Mouse (Mus musculus) lung, adult 10 weeks (tissue): ENCODE measurements around the gene Tk1. TPM values are rescaled to one million over a fixed set of nuclear protein-coding genes. Genes with fewer than 3 reads are reported as not detected.

Experiments
- polyA plus RNA-seq: library from polyadenylated mRNA; stranded (reverse); fragments of 350-450 nt; fragmentation: Illumina TruSeq; extraction: RNeasy Lipid Tissue Mini Kit (QIAGEN cat#74804); gene quantifications from one replicate; pipeline ENCODE4 v1.2.3, GENCODE M21; 2014; ENCODE audit warnings: low read depth, low replicate concordance; ENCODE audit not compliant: insufficient read depth

Tk1 gene
- polyA plus RNA-seq = 3.5 TPM

GRCm38 (mm10) chr11:117825333-117826101, at the start of gene Tk1, which contains the start of gene Afmid:
Gene Tk1, minus strand, starts transcription at chr11:117826092.
Gene Afmid, plus strand, starts transcription at chr11:117825924.

GRCm38 (mm10) chr11:117872861-117873608, 47.1 kb upstream of the Tk1 start, which contains the start of gene Tha1:
Gene Tha1, minus strand, starts transcription at chr11:117873481.

DNA sequence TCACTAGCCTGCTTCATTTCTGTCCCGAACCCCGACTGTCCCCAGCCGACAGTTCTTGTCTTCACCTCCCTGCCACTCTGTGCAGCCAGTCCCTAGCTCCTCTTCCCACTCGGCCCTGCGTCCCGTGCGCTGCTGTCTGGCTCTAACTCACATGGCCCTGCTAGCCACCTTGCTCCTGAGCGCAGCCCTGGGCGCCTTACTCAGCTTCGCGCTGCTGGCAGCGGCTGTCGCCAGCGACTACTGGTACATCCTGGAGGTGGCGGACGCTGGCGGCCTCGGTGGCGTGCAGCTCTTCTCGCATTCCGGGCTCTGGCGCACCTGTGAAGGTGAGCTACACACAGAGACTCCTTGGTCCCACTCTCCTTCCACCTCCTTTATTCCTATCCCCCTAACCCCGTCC, 34.7 kb upstream of the Tk1 start, which contains the start of gene Tmem235:
Gene Tmem235, plus strand, starts transcription at position 152 of the 400 bp plus-strand sequence.

DNA sequence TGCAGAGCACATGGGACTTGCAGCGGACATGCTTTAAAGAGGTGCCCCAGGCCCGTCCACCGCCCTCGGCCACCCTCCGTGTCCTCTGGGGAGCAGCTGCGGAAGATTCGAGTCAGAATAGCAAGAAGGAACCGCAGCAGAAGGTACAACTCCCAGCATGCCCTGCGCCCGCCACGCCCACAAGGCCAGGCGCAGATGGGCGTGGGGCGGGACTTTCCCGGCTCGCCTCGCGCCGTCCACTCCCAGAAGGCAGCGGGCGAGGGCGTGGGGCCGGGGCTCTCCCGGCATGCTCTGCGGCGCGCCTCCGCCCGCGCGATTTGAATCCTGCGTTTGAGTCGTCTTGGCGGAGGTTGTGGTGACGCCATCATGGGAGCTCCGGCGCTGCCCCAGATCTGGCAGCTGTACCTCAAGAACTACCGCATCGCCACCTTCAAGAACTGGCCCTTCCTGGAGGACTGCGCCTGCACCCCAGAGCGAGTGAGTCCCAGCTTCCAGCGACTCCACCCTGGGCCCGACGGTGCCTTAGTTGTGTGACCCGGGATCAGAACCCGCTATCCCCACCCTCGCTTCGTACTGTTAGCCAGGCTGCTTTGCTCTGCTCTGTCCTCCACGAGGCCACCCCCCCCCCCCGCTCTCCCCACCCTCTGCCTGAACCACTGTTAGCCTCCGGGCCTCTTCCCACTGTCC, 23.2 kb upstream of the Tk1 start, which contains the start of gene Birc5:
Gene Birc5, plus strand, starts transcription at position 267 of the 687 bp plus-strand sequence.

DNA sequence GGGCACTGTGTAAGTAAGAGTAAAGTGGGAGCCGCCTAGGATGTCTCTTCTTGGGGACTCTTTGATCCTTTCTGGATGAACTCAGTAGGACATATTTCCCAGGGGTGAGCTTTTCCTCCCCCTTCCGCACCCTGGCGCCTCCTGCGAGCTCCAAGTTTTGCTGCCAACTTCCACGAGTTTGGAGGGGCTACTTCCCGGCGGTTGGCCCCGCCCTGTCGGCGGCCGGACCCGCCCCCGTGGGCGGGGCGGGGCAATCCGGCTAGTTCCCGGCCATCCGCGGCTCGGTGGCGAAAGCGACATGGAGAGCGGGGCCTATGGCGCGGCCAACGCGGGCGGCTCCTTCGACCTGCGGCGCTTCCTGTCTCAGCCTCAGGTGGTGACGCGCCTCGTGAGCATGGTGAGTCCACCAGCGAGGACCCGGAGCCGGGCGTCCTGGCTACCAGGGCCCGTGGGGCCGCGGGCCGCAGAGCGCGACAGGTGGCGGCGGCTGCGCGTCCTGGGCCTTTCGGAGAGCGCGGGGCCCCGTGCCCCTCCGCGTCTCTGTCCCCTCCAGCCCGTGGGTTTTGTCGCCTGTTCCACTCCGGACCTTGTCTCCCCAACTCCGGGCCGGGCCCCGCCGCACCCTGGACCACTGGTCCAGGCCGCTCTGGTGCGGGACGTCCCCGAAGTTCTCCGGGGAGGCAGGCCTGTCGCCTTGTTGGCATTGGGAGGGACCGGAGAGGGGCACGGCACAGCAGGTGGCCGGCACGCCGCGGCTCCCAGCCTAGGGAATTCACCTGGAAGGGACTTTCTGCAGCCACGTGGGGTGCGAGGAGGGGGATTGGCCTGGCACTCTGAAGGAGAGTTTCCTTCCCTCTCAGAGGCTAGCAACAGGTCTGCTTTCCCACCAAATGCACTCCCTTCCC, 16.2 kb downstream of the Tk1 start, which contains the start of the genes Gm20708 and Syngr2:
Gene Gm20708, plus strand, starts transcription at position 262 of the 905 bp plus-strand sequence.
Gene Syngr2, plus strand, starts transcription at position 262 of the 905 bp plus-strand sequence.

DNA sequence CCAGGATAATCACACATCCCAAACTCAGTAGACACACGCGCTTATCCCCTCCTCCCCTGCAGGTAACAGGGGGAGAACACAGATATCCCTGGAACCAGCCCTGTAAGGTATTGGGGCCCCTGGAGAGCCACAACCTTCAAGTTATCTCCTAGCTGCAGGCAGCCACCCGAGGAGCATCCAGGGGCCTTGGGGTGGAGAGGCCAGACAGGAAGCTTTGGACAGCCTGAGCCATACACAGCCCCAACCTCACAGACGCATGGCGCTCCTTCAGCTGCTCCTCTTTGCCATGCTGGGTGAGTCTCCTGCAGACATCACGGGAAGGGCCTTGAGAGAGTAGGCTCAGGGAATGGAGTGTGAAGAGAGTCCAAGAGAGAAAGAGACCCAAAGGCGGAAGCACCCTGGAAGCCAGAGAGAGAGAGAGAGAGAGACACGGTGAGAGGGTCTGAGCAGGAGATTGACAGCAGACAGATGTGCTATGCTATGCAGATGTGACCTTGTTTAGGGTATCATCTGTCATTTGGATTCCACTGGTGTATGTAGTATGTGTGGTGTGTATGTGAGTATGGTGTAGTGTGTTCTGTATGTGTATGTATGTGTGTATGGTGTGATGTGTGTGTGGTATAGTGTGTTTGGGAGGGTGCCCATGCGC, 28.3 kb downstream of the Tk1 start, which contains the start of gene 6030468B19Rik:
Gene 6030468B19Rik, plus strand, starts transcription at position 150 of the 649 bp plus-strand sequence.

DNA sequence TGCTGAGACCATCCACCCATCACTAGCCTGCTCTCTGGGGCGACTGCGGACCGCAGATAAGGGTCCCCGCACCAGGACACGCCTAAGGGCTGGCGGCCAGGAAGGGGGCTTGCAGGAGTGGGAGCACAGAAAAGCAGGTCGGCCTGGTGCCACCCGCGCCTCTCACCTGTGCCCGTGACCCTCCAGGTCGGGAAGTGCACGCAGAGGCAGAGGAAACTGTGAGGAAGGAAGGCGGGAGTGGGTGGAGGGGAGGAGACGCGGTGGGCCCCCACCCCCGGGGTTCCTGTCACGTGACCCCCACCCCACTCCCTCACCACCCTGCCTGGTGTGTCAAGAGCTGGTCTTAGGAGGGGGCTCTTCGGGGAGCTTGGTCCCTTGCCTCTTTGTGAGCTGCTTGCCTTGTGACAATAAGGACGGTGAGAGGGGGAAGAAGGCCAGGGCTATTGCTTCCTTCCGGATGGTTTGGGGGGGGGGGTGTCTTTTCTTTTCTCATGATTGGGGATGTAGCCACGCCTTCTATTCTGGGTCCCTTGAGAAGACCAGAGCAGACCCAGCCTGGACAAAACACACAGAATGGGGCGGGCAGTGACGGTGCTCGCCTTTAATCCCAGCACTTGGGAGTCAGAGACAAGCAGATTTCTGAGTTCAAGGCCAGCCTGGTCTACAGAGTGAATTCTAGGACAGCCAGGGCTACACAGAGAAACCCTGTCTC, 43.7 kb downstream of the Tk1 start, which contains the start of the genes Tmc8 and Tmc6:
Gene Tmc8, plus strand, starts transcription at position 84 of the 712 bp plus-strand sequence.
Gene Tmc6, minus strand, starts transcription at position 206 of the 712 bp plus-strand sequence.

Other genes starting within 250 kb of the Tk1 start
- gene Tnrc6c, start 171.8 kb downstream of the Tk1 start, polyA plus RNA-seq = 4.4 TPM
- 1.9 TPM for gene Tmc8, start 44.0 kb downstream of the Tk1 start, polyA plus RNA-seq
- gene Tmc6, start 43.9 kb downstream of the Tk1 start, polyA plus RNA-seq = 23.9 TPM
- gene 6030468B19Rik, start 28.4 kb downstream of the Tk1 start, polyA plus RNA-seq = not detected
- not detected for gene Gm20708, start 16.4 kb downstream of the Tk1 start, polyA plus RNA-seq
- gene Syngr2, start 16.4 kb downstream of the Tk1 start, polyA plus RNA-seq = 107 TPM
- 2.4 TPM for gene Afmid, start 168 bp downstream of the Tk1 start, polyA plus RNA-seq
- 2.8 TPM for gene Birc5, start 23.2 kb upstream of the Tk1 start, polyA plus RNA-seq
- not detected for gene Tmem235, start 34.7 kb upstream of the Tk1 start, polyA plus RNA-seq
- gene Tha1, start 47.4 kb upstream of the Tk1 start, polyA plus RNA-seq = 4.5 TPM
- 16.6 TPM for gene Socs3, start 144.0 kb upstream of the Tk1 start, polyA plus RNA-seq
- gene Pgs1, start 160.2 kb upstream of the Tk1 start, polyA plus RNA-seq = 45.7 TPM